Mouse (Mus musculus) lung, postnatal 10 days (tissue): ENCODE measurements around the gene Use1.

Source experiments
- DNase-seq: peaks from one replicate; pipeline ENCODE4 v3.0.0; 2021

Gene Use1

DNA sequence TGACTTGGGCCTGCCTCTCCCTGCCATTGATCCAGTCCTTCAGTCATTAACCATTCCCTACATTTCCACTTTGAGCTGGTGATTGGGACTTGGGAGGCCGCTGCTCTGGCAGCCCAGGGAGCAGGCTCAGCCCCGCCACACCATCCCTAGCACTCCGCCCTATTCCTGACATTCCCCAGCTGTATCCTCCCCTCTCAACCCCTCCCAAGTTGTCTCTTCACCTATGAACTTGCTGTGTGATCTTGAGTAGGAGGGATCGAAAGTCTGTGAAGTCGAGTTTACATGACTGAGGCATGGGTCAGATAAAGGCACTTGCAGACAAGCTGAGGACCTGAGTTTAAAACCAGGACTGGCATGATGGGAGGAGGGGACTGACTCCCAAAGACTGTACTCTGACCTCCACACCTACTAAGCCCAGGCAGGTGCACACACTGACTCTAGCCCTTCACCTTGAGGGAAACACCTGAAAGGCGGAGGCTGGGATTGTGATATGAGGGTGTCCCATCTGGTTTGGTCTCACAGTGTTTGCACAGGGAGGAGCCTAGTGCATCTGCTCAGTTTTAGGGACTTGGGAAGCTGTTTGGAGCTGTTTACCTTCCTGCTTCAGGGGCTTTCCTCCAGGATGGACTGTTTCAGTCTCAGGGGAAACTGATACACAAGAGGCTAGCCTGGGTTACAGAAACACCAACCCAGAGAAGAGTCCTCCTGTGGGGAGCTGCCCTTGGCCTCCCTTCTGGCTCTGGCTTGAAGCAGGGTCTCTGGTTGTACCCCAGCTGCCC, 36.6 kb downstream of the Use1 start:
- no peak for DNase-seq

DNA sequence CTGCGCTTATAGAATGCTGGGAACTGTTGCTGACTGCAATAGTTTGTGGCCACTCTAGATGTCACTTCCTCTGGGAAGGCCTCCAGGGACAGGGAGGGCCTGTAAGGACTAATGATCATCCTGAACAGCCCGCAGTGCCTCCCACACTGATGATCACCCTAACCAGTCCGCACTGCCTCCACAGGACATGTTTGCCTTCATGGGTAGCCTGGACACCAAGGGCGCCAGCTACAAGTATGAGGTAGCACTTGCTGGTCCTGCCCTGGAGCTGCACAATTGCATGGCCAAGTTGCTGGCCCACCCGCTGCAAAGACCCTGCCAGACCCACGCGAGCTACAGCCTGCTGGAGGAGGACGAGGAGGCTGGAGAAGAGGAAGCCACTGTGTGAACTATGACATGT, 37.4 kb downstream of the Use1 start:
- no peak for DNase-seq

DNA sequence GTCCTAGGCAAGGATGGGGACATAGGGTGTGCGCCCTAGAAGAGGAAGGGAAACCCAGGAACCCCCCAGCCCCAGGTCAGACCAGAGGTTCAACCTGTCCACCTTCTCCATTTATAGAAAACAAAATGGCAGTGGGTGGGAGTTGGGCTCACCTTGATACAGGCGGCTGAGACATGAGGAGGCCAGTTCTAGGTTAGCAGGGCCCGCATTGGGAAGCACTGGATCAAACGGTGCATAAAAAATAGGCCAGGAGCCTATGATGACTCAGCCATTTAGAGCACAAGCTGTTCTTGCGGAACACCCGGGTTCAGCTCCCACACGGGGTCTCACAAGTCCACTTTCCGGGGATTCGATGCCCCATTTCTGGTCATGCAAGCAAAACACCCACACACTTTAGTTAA, 38.3 kb downstream of the Use1 start:
- no peak for DNase-seq

DNA sequence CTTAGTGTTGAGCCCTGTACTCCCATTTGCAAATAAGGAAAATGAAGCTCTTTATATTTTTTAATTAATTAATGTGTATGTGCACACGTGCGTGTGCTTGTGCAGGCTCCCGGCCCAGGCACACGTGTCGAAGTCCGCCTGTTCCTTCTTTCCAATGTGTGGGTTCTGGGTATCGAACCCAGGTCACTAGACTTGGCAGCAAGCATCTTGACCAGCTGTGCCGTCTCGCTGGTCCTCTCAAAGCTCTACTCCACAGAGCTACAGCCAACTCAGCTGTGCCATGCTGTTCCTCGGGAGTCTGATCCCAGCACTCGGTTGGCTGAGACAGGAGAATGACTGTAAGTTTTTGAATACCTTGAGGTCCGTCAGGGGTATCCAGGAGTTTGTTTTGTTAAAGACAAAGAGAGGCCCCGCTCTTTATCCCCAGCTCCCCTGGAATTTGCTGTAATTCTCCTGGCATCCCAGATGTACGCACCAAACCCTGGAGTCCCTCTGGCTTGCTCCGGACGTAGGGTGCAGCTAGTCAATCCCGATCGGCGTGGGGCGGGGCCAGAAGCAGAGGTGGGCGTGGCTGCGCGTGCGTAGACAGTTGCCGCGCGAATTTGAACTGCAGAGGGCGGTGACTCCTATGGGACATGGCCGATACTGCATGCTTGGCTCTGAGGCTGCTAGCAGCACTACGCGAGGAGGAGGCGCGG, 38.9 kb downstream of the Use1 start, which contains the start of gene Ankle1:
Gene Ankle1 (plus strand): TSS at position 610 of the 698 bp plus-strand sequence.
- peak; percentile 98 for DNase-seq

DNA sequence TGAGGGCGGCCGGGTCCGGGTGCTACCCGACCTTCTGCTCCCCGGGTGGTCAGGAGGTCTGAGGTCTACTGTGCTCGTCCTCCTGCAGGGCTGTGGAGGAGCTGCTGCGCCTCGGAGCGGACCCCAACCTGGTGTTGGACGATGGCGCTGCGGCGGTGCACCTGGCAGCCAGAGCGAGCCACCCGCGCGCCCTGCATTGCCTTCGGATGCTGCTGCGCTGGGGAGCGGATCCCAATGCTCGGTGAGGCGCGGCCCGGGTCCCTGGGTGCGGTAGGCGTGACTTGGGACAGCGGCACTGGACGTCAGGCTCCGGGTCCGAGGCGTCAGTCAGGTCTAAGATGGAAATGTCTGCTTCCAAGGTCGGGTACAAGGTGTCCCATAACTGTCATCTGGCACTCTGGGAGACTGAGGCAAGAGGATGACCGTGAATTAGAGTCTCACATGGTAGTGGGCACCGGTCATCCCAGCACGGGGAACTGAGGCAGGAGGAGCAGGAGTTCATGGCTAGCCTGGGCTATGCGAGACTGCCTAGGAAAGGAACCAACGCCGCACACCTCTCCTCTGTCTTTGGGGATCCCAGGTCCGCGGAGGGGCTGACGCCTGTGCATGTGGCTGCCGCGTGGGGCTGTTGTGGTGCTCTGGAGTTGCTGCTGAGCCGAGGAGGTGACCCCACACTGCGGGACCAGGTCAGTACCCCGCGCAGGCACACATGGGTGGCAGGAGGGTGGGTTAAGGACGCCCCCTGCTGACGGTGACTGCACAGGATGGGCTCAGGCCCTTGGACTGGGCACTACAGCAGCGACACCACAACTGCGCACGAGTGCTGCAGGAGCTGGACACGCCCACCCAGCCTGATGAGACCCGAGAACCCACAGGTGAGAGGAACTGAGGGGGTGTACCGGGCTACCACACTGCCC, 39.7 kb downstream of the Use1 start:
- DNase-seq = peak; percentile 82

DNA sequence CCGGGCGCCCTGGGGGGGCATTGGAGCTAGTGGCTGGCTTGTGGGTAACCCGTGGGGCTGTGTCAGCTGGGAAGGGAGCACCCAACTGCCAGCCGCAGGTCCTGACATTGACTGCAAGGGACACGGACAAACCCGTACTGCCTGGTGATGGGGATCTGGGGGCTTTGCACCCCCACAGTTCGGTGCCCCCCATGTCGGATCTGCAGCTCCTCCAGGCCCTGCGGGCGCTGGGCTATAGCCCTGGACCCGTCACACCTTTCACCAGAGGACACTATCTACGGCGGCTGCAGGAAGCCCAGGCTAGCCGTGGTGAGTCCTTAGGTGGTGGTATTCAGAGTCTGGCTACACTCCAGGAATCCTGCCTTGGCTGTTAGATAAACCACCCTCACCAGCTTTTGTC, 40.8 kb downstream of the Use1 start:
- DNase-seq = no peak

DNA sequence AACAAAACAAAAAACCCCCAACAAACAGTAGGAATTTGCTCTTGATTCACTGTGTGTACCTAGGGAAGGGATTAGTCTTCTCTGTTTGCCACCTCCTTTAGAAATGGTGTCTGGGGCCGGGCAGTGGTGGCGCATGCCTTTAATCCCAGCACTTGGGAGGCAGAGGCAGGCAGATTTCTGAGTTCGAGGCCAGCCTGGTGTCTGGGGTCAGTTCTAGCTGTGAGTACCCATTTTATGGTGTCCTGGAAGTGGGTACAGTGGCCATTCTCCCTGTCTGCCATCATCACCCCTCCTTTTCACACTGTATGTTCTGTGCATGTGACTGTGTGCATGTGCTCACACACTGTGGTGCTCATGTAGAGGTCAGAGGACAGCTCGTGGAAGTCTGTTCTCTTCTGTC, 41.6 kb downstream of the Use1 start:
- DNase-seq = no peak

DNA sequence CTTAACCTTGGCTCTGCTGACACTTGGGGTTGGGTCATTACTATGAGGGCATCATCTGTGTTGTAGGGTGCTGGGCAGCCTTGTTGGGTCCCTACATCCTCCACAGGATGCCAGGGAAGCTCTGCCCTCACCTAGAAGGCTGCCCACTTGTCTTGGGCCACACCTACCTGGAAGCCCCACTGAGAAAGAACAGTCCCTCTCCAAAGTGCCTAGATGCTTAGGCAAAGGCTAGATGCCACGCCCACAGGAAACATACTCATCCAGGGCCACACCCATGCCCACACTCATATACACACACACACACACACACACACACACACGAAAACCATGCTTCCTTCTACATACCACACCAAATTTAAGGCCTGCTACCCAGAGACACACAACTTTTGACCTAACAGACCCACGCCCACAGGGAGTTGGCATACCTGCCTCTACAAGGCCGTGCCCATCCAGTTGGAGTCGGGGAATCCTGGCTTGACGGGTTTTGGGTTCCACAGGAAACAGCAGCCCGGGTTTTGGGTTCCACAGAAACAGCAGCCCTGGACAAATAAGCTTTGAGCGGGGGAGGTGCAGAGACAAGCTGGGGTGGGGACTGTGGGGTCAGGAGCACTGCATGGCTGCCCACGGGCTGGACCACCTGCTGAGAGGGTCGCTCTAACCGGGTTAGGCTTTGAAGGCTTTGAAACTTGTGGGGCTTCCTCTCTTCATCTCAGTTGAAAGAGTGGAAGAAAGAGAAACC, 45.1 kb downstream of the Use1 start:
- DNase-seq = no peak
